Mouse (Mus musculus): Measurements from ENCODE around the gene Errfi1.

- TF ChIP-seq TAL1 (IDR thresholded peaks at IDR 0.05; ENCODE audit: low read length) = no peak
- TF ChIP-seq GATA1 (IDR thresholded peaks at IDR 0.05; ENCODE audit: low read length) = no peak
These were observed 2.8 kb upstream of the Errfi1 start for GRCm38 (mm10) chr4:150850893-150851292.
